Mouse (Mus musculus) retina, postnatal 7 days (tissue): ENCODE measurements at regions not wholly inside any gene's neighbourhood (a gene's known extent, or its start where the extent isn't known, plus 50 kb on each side); places are given as distances from the start of the nearest gene placed in this dataset.

Source experiments
- DNase-seq: peaks from one replicate; pipeline ENCODE4 v3.0.0-alpha.2; 2012; ENCODE audit warnings: low read depth, low spot score

DNA sequence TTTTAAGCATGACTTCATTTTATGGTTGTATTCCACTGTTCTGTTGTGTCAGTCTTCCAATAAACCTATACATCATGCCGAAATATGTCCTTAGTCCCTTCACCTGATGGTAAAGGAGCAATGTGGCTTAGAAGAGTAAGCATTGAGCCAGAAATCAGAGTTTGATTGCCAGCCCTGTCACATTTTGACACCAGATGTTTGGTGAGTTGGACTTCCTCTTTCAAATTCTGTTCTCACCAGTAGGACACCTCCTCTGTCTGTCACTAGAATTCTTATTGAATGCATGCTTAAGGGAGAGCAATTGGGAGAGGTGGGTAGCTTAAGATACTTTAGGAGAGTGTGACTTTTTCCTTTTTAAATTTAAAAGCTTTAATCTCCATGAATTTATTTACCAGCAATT lies 779.1 kb upstream of the Gm8797 start:
- no peak for DNase-seq

DNA sequence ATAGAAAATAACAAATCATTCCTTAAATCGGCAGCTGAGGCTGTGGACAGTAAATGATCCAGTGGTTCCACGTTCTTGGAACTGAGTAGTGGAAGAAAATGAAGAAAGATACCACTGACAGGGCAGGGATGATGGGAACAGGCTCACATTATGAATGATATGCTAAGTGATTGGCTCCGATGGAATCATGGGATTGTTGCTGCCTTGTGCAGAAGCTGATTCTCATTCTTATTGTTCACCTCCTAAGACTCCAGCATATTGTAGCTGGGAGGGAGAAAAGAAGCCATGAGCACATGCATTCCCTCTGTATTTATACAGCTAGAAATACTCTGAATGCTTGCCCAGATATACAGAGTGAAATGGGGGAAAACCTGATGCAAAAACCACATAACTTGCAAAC lies 777.3 kb upstream of the Gm8797 start:
- DNase-seq = no peak

DNA sequence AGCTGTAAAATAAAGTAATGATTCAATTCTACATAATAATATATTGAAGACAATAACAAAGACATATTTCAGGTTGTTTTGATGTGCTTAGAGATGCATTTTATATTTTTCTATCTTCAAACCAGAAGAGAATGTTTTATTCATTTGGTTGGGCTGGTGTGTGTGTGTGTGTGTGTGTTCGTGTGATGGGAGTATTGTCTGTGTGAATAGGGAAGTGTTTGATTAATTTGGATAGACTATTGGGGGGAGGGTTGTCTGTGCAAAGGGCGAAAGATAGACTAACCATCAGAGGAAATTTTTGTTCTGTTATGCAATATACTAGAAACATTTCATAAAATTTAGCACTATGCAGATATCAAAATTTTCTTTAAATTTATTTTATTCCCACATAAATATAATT lies 776.8 kb upstream of the Gm8797 start:
- DNase-seq = no peak

DNA sequence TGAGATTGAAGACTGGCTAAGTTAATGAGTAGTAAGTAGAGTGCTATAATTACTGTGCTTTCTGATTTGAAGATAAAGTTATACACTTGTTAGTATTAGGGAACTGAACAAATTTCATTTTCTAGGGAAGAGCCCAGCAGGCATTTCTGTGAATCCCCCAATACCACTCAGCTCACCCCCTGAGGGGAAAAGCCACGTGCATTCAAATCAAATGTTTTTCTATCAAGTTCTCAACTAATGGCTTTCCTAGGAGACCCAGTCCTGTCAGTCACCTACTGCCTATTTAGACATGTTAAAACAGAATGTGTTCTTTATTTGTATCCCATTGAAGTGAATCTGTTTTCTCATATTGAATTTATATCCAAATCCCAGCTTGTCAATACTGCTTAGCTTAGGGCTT lies 775.9 kb upstream of the Gm8797 start:
- DNase-seq = no peak

DNA sequence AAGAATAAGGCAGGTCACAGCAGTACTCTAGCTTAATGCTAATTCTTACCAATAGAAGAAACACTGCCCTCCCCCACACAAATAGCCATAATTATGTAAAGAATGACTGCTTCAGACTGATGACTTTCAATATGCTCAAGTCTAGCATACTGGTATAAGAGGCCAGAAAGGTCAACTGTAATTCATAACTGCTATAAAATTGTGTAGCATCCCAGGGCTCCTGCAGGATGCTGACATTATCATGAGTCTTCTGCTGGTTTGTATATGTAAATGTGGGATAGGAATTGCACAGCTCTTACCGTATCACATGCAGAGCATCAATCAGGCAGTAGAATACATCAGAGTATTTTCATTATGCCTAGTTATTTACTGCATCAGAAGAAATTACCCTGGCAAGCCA lies 774.3 kb upstream of the Gm8797 start:
- no peak for DNase-seq

DNA sequence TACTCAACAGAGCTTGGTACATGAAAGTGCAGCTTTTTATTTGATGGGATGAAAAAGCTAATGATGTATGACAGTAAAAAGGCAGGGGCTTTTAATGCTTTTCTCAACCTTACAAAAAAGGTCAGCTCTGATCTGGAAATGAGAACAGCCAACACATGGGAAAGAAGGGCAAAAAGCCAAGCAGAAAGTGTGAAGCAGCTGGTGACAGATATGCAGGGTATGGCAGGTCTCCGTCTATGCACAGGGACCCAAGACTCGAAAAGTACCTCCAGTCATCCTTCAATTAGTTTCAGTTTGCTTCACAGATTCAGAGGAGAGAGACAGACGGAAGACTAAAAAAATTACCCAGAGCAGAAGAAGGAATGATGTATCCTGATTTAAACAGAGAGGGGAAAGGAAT lies 732.9 kb upstream of the Gm8797 start:
- no peak for DNase-seq
